Mouse (Mus musculus) midbrain, embryonic 13.5 days (tissue): ENCODE measurements around the gene Il24. TPM values are rescaled to one million over a fixed set of nuclear protein-coding genes. Genes with fewer than 3 reads are reported as not detected.

Experiments used
- ATAC-seq: fragments of 200-750 bp; cut with Nextera tagmentation; 2 replicates; pipeline ENCODE4 v1.8.0; 2017; ENCODE audit warnings: mild to moderate bottlenecking, moderate TSS enrichment, moderate library complexity
- H3K27ac ChIP-seq: fragments of 300-500 bp; sonication (generic); 2 replicates; pipeline ENCODE4 v1.5.1; 2015; ENCODE audit warnings: inconsistent platforms, mild to moderate bottlenecking, moderate library complexity
- H3K27me3 ChIP-seq: fragments of 300-500 bp; sonication (generic); 2 replicates; pipeline ENCODE4 v1.6.1; 2015; ENCODE audit warnings: mild to moderate bottlenecking, inconsistent platforms
- H3K36me3 ChIP-seq: fragments of 300-500 bp; sonication (generic); 2 replicates; pipeline ENCODE4 v1.6.1; 2015; ENCODE audit warnings: mild to moderate bottlenecking, inconsistent platforms
- H3K4me1 ChIP-seq: fragments of 300-500 bp; sonication (generic); replicated peaks from 2 replicates; pipeline ENCODE4 v1.6.1; 2015; ENCODE audit warnings: inconsistent platforms
- H3K4me2 ChIP-seq: fragments of 300-500 bp; sonication (generic); replicated peaks from 2 replicates; pipeline ENCODE4 v1.6.1; 2015; ENCODE audit warnings: moderate library complexity, mild to moderate bottlenecking, inconsistent platforms
- H3K4me3 ChIP-seq: fragments of 300-500 bp; sonication (generic); replicated peaks from 2 replicates; pipeline ENCODE4 v1.5.1; 2015; ENCODE audit warnings: mild to moderate bottlenecking, inconsistent platforms
- H3K9ac ChIP-seq: fragments of 300-500 bp; sonication (generic); replicated peaks from 2 replicates; pipeline ENCODE4 v1.6.1; 2015; ENCODE audit warnings: mild to moderate bottlenecking, inconsistent platforms
- H3K9me3 ChIP-seq: fragments of 300-500 bp; sonication (generic); 2 replicates; pipeline ENCODE4 v1.6.1; 2016; ENCODE audit warnings: mild to moderate bottlenecking, inconsistent platforms
- WGBS: fragments of 180-500 bp; shearing (Covaris S2); methylation state at CpG from one replicate; pipeline ENCODE4 v1.1.7; 2015; 5-methylcytosine and 5-hydroxymethylcytosine counted together
- polyA plus RNA-seq: library from polyadenylated mRNA; unstranded; fragments of >200 nt; fragmentation: Nextera tagmentation; extraction: Ambion mirVana; gene quantifications from 2 replicates; pipeline ENCODE4 v1.2.1, GENCODE M21; 2015

The Il24 gene
- polyA plus RNA-seq, 1 experiment from 2014 or later: not detected

GRCm38 (mm10) chr1:130844516-130844915 lies 42.7 kb downstream of the Il24 start:
- H3K27ac ChIP-seq: no peak overlapping the region
- H3K9me3 ChIP-seq: no peaks in the 10 kb centered on the region
- H3K4me1 ChIP-seq: no peaks in the 10 kb centered on the region
- H3K4me2 ChIP-seq: no peak overlapping the region
- no peaks in the 10 kb centered on the region for H3K36me3 ChIP-seq
- 92% methylated on average over 7 of the region's 7 CpGs for WGBS
- H3K9ac ChIP-seq: no peak overlapping the region
- no peak for ATAC-seq
- no peaks in the 10 kb centered on the region for H3K27me3 ChIP-seq
- H3K4me3 ChIP-seq: no peak overlapping the region

- no peak overlapping the region for H3K9ac ChIP-seq
- H3K27ac ChIP-seq: no peak overlapping the region
- no peak overlapping the region for H3K4me2 ChIP-seq
- ATAC-seq: no peak
- no peak overlapping the region for H3K4me3 ChIP-seq
- no peaks in the 10 kb centered on the region for H3K36me3 ChIP-seq
- 90% methylated on average over 7 of the region's 7 CpGs for WGBS
- H3K4me1 ChIP-seq: no peaks in the 10 kb centered on the region
- H3K27me3 ChIP-seq: no peaks in the 10 kb centered on the region
- H3K9me3 ChIP-seq: no peaks in the 10 kb centered on the region
Measured at GRCm38 (mm10) chr1:130841621-130842020, 45.6 kb downstream of the Il24 start.

- H3K36me3 ChIP-seq: no peaks in the 10 kb centered on the region
- H3K4me1 ChIP-seq: no peaks in the 10 kb centered on the region
- no peaks in the 10 kb centered on the region for H3K27me3 ChIP-seq
- H3K9ac ChIP-seq: no peak overlapping the region
- ATAC-seq: no peak
- H3K4me2 ChIP-seq: no peak overlapping the region
- no peaks in the 10 kb centered on the region for H3K9me3 ChIP-seq
- 87% methylated on average over 8 of the region's 8 CpGs for WGBS
- no peak overlapping the region for H3K4me3 ChIP-seq
- no peak overlapping the region for H3K27ac ChIP-seq
Measured at GRCm38 (mm10) chr1:130840599-130841379, 46.5 kb downstream of the Il24 start.

GRCm38 (mm10) chr1:130838288-130838687 lies 49.0 kb downstream of the Il24 start:
- H3K9me3 ChIP-seq: no peaks in the 10 kb centered on the region
- H3K4me3 ChIP-seq: no peak overlapping the region
- WGBS: 52% methylated on average over 6 of the region's 6 CpGs
- ATAC-seq: no peak
- H3K36me3 ChIP-seq: no peaks in the 10 kb centered on the region
- H3K27ac ChIP-seq: no peak overlapping the region
- no peak overlapping the region for H3K4me2 ChIP-seq
- H3K9ac ChIP-seq: no peak overlapping the region
- no peaks in the 10 kb centered on the region for H3K27me3 ChIP-seq
- no peaks in the 10 kb centered on the region for H3K4me1 ChIP-seq

GRCm38 (mm10) chr1:130835161-130835936 lies 51.9 kb downstream of the Il24 start:
- ATAC-seq: no peak
- Histone ChIP-seq H3K4me1 (no peaks in the 10 kb centered on the region), H3K4me3 (no peak overlapping the region), H3K9me3 (no peaks in the 10 kb centered on the region), H3K9ac (no peak overlapping the region), H3K27me3 (no peaks in the 10 kb centered on the region), H3K4me2 (no peak overlapping the region), H3K36me3 (no peaks in the 10 kb centered on the region), H3K27ac (no peak overlapping the region)
- 89% methylated on average over 6 of the region's 6 CpGs for WGBS

GRCm38 (mm10) chr1:130832230-130833149 lies 54.8 kb downstream of the Il24 start:
- no peak overlapping the region for H3K4me3 ChIP-seq
- no peaks in the 10 kb centered on the region for H3K27me3 ChIP-seq
- H3K9ac ChIP-seq: no peak overlapping the region
- no peak overlapping the region for H3K4me2 ChIP-seq
- ATAC-seq: no peak
- H3K36me3 ChIP-seq: no peaks in the 10 kb centered on the region
- no peaks in the 10 kb centered on the region for H3K9me3 ChIP-seq
- WGBS: 81% methylated on average over 5 of the region's 5 CpGs
- no peaks in the 10 kb centered on the region for H3K4me1 ChIP-seq
- H3K27ac ChIP-seq: no peak overlapping the region

Other genes with a start within 250 kb of the Il24 start
- not detected in 2 replicates for gene C4bp, start 225.8 kb downstream of the Il24 start, polyA plus RNA-seq
- gene Gm29427, start 171.7 kb downstream of the Il24 start, polyA plus RNA-seq: 0.09 TPM in 1 of 2 replicates, not detected in the other
- 20.5 and 23.5 TPM in 2 replicates for gene Yod1, start 170.1 kb downstream of the Il24 start, polyA plus RNA-seq
- 21.3 and 21.5 TPM in 2 replicates for gene Pfkfb2, start 158.2 kb downstream of the Il24 start, polyA plus RNA-seq
- 0.43 and 0.71 TPM in 2 replicates for gene AA986860, start 155.5 kb downstream of the Il24 start, polyA plus RNA-seq
- gene Fcamr, start 86.6 kb downstream of the Il24 start, polyA plus RNA-seq: not detected in 2 replicates
- gene Pigr, start 60.8 kb downstream of the Il24 start, polyA plus RNA-seq: not detected in 2 replicates
- not detected in 2 replicates for gene Fcmr, start 21.8 kb downstream of the Il24 start, polyA plus RNA-seq
- not detected in 2 replicates for gene Il20, start 24.0 kb upstream of the Il24 start, polyA plus RNA-seq
- gene Il19, start 52.7 kb upstream of the Il24 start, polyA plus RNA-seq: not detected in 2 replicates
- not detected in 2 replicates for gene Il10, start 132.4 kb upstream of the Il24 start, polyA plus RNA-seq
- 29.0 and 36.3 TPM in 2 replicates for gene Mapkapk2, start 210.4 kb upstream of the Il24 start, polyA plus RNA-seq